Mouse (Mus musculus) limb, embryonic 14.5 days (tissue): ENCODE measurements around the gene Tcf7l1. TPM values are rescaled to one million over a fixed set of nuclear protein-coding genes. Genes with fewer than 3 reads are reported as not detected.

Source experiments
- ATAC-seq: fragments of 200-750 bp; cut with Nextera tagmentation; 2 replicates; pipeline ENCODE4 v1.8.0; 2017; ENCODE audit warnings: low read depth, moderate number of reproducible peaks, moderate TSS enrichment; ENCODE audit not compliant: low FRiP score
- DNase-seq: peaks from one replicate; pipeline ENCODE4 v3.0.0-alpha.2; 2015; ENCODE audit warnings: low spot score
- H3K27ac ChIP-seq: fragments of 300-500 bp; sonication (generic); replicated peaks from 2 replicates; pipeline ENCODE4 v1.5.1; 2014; ENCODE audit warnings: low read depth, mild to moderate bottlenecking, low read length, moderate library complexity, mixed read lengths
- H3K27me3 ChIP-seq: fragments of 300-500 bp; sonication (generic); 2 replicates; pipeline ENCODE4 v1.6.1; 2014; ENCODE audit warnings: low read length, mixed read lengths; ENCODE audit not compliant: control insufficient read depth, insufficient read depth
- H3K36me3 ChIP-seq: fragments of 300-500 bp; sonication (generic); 2 replicates; pipeline ENCODE4 v1.6.1; 2014; ENCODE audit warnings: mild to moderate bottlenecking, low read length, moderate library complexity, mixed read lengths; ENCODE audit not compliant: control insufficient read depth, insufficient read depth
- H3K4me1 ChIP-seq: fragments of 300-500 bp; sonication (generic); 2 replicates; pipeline ENCODE4 v1.6.1; 2014; ENCODE audit warnings: antibody characterized with exemption, low read length, mixed read lengths; ENCODE audit not compliant: control insufficient read depth, insufficient read depth
- H3K4me2 ChIP-seq: fragments of 300-500 bp; sonication (generic); replicated peaks from 2 replicates; pipeline ENCODE4 v1.6.1; 2014; ENCODE audit warnings: low read depth, mild to moderate bottlenecking, low read length, moderate library complexity; ENCODE audit not compliant: severe bottlenecking
- H3K4me3 ChIP-seq: fragments of 300-500 bp; sonication (generic); replicated peaks from 2 replicates; pipeline ENCODE4 v1.5.1; 2014; ENCODE audit warnings: low read length
- H3K9ac ChIP-seq: fragments of 300-500 bp; sonication (generic); 2 replicates; pipeline ENCODE4 v1.6.1; 2014; ENCODE audit warnings: mild to moderate bottlenecking, low read depth, low read length, moderate library complexity; ENCODE audit not compliant: severe bottlenecking
- H3K9me3 ChIP-seq: fragments of 300-500 bp; sonication (generic); 2 replicates; pipeline ENCODE4 v1.6.1; 2016; ENCODE audit warnings: low read length; ENCODE audit not compliant: control insufficient read depth
- POLR2A ChIP-seq: fragments of 200-500 bp; IDR thresholded peaks from 2 replicates; pipeline ENCODE4 v1.8.0; 2012; ENCODE audit warnings: inconsistent platforms, mild to moderate bottlenecking, moderate library complexity, borderline replicate concordance; ENCODE audit not compliant: insufficient read depth, insufficient read length; ENCODE audit errors: extremely low read depth
- WGBS: fragments of 180-500 bp; shearing (Covaris S2); extraction: QIAGEN DNeasy Blood & Tissue Kit; methylation state at CpG from one replicate; pipeline ENCODE4 v1.1.7; 2014; 5-methylcytosine and 5-hydroxymethylcytosine counted together
- polyA plus RNA-seq, 2 experiments: library from polyadenylated mRNA; depleted of rRNA in 1 of 2; stranded (reverse) in 1 of 2; unstranded in 1 of 2; fragments of >200 nt; fragmentation: Nextera tagmentation in 1 of 2; extraction: Ambion mirVana in 1 of 2; gene quantifications; 2 replicates each; pipeline versions ENCODE4 v1.2.1 to v1.2.3; 2012 to 2014

Tcf7l1 gene
- polyA plus RNA-seq, 2 experiments, result 47.9 to 78.1 TPM

DNA sequence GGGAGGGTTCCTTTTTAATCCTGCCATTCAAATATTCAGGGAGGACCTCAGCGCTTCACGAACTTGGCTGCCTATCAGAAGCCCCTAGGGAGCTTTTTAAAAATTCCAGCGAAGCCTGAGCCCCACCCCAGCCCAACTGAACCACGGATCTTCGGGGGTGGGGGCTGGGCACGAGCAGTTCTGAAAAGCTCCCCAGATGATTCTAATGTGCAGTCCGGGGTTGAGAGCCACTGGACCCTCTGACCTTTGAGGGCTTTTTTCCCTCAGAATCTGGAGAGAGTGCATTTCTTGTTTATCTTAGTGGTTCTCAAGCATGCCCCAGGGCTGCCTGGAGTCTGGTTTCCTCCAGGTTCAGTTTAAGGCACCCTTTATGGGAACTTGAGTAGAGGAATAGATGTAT is 27.4 kb downstream of the Tcf7l1 start:
- peaks cover 14% of the 10 kb centered on the region for H3K36me3 ChIP-seq
- H3K27me3 ChIP-seq, result no peaks in the 10 kb centered on the region
- WGBS, result 14% methylated on average over 7 of the region's 7 CpGs
- no peak overlapping the region for H3K4me2 ChIP-seq
- TF ChIP-seq POLR2A, result no peak
- H3K9ac ChIP-seq, result no peak overlapping the region
- no peak overlapping the region for H3K4me3 ChIP-seq
- no peaks in the 10 kb centered on the region for H3K9me3 ChIP-seq
- H3K4me1 ChIP-seq, result peaks cover 34% of the 10 kb centered on the region
- DNase-seq (peak; percentile 41), ATAC-seq (peak; percentile 48; the same call in 1 of the 2 replicates)
- H3K27ac ChIP-seq, result no peak overlapping the region; the same call in 1 of the 2 replicates

DNA sequence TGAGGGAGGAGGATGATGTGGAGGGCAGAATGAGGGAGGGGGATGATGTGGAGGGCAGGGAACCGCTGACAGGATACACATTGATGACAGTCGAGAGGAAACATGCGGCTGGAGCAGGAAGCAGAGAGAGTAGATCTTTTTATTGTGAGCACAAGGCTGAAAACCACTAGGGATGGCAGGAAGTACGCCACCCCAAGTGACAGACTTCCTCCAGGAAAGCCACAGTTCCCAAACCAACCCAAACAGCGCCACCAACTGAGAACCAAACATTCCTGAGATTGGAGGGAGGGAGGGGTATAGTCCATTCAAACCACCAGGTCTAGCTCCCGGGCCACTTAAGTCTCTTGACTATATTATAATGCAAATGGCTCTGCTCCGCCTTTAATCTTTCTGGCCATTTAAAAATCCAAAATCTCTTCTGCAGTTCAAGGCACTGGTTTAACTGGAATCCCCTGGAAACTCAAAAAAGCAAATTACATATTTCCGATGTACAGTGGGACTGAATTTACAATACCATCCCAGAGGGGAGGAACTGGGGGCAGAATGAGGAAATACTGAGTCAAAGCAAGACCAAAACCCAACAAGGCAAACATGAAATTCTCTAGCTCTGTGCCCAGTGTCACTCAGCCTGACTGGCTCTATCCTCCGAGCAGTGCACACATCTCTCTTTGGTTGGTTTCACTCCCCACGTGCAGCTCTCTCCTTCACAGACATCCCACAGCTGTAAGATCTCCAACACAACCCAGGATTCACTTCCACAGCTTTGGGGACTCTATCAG is 30.6 kb downstream of the Tcf7l1 start:
- H3K4me1 ChIP-seq, result peaks cover 33% of the 10 kb centered on the region

DNA sequence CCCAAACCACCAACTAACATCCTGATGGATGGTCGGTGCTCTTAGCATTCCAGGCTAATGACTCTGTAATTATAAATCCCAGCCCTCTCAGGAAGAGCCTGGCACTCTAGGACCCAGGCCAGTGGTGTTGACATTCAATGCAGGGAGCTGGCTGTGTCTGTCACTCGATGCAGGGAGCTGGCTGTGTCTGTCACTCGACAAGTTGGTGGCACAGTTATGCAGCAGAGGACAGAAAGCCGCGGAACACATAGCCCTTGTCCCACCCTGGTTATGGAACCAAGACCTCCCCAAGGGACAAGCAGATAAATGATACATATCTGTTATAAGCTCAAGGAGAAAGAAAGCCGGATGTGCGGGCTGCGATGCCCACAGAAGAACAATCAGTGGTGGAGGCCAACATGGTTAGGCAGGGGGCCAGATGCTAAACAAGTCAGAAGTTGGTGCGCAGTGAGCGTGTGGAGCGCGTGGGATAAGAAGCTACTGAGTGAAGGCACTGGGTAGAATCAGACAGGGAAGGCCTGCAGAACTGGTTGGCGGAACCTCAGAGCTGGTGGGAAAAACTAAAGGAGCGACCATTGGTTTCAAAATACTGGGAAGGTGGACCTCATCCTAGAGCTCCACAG is 33.7 kb downstream of the Tcf7l1 start:
- DNase-seq (no peak), ATAC-seq (no peak)
- Histone ChIP-seq H3K4me1 (peaks cover 17% of the 10 kb centered on the region), H3K36me3 (peaks cover 4% of the 10 kb centered on the region; the same call in 1 of the 2 replicates), H3K4me3 (no peak overlapping the region), H3K9ac (no peak overlapping the region), H3K27me3 (no peaks in the 10 kb centered on the region), H3K4me2 (no peak overlapping the region), H3K9me3 (no peaks in the 10 kb centered on the region), H3K27ac (no peak overlapping the region)
- TF ChIP-seq POLR2A, result no peak
- WGBS, result 67% methylated on average over 14 of the region's 14 CpGs

More for the DNA sequence above, 30.6 kb downstream of the Tcf7l1 start:
- no peak overlapping the region for H3K27ac ChIP-seq
- no peak overlapping the region for H3K4me3 ChIP-seq
- no peaks in the 10 kb centered on the region for H3K9me3 ChIP-seq
- TF ChIP-seq POLR2A, result no peak
- 0 out of 2 replicates have a peak, but pooled peaks cover 2% of the 10 kb centered on the region for H3K36me3 ChIP-seq
- 73% methylated on average over 10 of the region's 10 CpGs for WGBS
- no peaks in the 10 kb centered on the region for H3K27me3 ChIP-seq
- ATAC-seq (no peak), DNase-seq (no peak)
- no peak overlapping the region for H3K9ac ChIP-seq
- H3K4me2 ChIP-seq, result no peak overlapping the region

DNA sequence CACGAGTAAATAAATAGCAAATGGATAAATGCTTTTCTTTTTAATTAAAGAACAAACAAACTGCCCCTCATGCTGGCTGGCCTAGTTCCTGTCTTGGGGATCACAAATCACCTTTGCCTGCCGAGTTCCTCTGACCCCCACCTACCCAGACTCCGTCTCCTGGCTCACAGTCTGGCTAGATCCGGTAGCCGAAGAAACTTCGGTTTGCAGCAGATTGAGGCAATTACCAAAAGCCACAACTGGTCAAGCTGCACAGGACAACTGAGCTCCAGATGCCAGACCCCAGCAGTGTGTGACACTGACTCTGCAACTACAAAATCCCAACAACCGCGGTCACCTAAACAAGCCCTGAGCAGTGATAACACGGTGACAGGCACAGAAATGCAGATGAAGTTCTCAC is 34.8 kb downstream of the Tcf7l1 start:
- Histone ChIP-seq H3K9ac (no peak overlapping the region), H3K27ac (0 out of 2 replicates have a peak overlapping the region, but pooled peaks have one; percentile 10), H3K36me3 (peaks cover 4% of the 10 kb centered on the region; the same call in 1 of the 2 replicates), H3K27me3 (no peaks in the 10 kb centered on the region), H3K9me3 (no peaks in the 10 kb centered on the region), H3K4me3 (no peak overlapping the region), H3K4me1 (peaks cover 20% of the 10 kb centered on the region), H3K4me2 (no peak overlapping the region)
- ATAC-seq, result no peak
- WGBS, result 14% methylated on average over 9 of the region's 9 CpGs
- TF ChIP-seq POLR2A, result no peak
- no peak for DNase-seq

DNA sequence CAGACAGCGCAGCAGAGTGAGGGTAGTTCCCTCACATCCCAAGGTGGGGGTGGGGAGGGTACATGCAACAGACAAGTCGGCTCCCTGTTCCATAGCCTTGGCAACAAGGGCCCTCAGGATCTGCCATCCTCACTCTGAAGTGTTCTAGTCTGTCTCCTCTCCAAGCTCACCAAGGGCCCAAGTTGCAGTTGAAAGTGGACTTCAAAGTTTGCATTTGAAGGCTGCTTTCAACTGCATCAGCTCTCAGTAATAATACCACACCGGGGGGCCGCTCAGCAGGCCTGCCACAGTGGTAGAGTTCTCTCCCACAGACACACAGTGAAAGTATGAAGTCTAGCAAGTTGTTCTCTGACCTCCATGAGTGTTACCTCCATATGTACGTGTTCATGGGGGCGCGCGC is 35.3 kb downstream of the Tcf7l1 start:
- no peak for ATAC-seq
- H3K27me3 ChIP-seq, result no peaks in the 10 kb centered on the region
- peaks cover 24% of the 10 kb centered on the region for H3K4me1 ChIP-seq
- H3K36me3 ChIP-seq, result peaks cover 4% of the 10 kb centered on the region; the same call in 1 of the 2 replicates
- TF ChIP-seq POLR2A, result no peak
- no peak overlapping the region for H3K27ac ChIP-seq
- WGBS, result 73% methylated on average over 8 of the region's 8 CpGs
- no peak for DNase-seq
- H3K4me3 ChIP-seq, result no peak overlapping the region
- H3K9me3 ChIP-seq, result no peaks in the 10 kb centered on the region
- no peak overlapping the region for H3K4me2 ChIP-seq
- no peak overlapping the region for H3K9ac ChIP-seq
